Mouse (Mus musculus): ENCODE measurements around the gene Zfp992. TPM values are rescaled to one million over a fixed set of nuclear protein-coding genes. Genes with fewer than 3 reads are reported as not detected.
"Not testable (repeated sequence)": the region's sequence is repeated elsewhere in the genome, so short reads cannot be mapped to it uniquely, and the experiment has no call there.

The Zfp992 gene
- polyA plus RNA-seq, 1 experiment from 2014 or later = 0.84 TPM

DNA sequence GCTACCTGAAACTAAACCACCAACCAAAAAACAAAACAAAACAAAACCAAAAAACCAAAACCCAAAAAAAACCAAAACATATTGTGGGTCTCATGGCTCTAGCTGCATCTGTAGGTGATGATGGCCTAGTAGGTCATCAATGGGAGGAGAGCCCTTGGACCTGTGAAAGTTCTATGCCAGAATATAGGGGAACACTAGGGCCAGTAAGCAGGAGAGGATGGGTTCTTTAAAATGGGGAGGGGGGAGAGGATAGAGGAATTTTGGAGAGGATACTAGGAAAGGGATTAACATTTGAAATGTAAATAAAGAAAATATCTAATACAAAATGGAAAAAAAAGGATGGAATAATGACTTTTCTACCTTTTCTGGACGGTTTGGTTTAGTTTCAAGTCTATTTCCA, 67.7 kb downstream of the Zfp992 start:
- Histone ChIP-seq H3K9me3 (ENCODE audit: low read length) (peaks cover 34% of the 10 kb centered on the region), H3K27me3 (replicated peaks; ENCODE audit: insufficient read depth, low read length) (no peaks in the 10 kb centered on the region), H3K4me1 (ENCODE audit: insufficient read depth, low read depth, low read length) (no peaks in the 10 kb centered on the region), H3K9ac (replicated peaks; ENCODE audit: low read depth) (no peak overlapping the region), H3K27ac (ENCODE audit: low read length) (no peak overlapping the region), H3K36me3 (ENCODE audit: insufficient read depth, low read length) (no peaks in the 10 kb centered on the region), H3K4me2 (replicated peaks; ENCODE audit: low read depth, low read length) (no peak overlapping the region), H3K4me3 (ENCODE audit: low read depth, low read length) (no peak overlapping the region)
- 47% methylated on average over 1 of the region's 1 CpGs for WGBS
- TF ChIP-seq CTCF (IDR thresholded peaks at IDR 0.05) = no peak
- no peak for TF ChIP-seq EP300 (IDR thresholded peaks at IDR 0.05)
- no peak for DNase-seq (ENCODE audit: low spot score)
- no peak for ATAC-seq

DNA sequence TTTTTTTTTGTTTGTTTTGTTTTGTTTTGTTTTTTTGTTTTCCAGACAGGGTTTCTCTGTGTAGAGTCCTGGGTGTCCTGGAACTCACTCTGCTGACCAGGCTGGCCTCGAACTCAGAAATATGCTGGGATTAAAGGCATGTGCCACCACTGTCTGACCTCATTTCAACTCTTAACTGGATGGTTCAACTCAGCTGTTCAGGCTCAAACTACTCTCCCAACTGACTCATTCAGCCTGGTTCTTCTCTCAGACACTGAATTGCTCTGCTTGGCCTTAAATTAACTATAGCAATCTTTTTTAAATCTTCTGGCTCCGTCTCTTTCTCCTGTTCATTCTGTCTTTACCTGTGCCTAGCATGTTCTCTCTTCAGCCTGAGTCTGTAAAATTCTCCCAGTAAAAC, 68.3 kb downstream of the Zfp992 start:
- not testable (repeated sequence) for DNase-seq (ENCODE audit: low spot score); H3K9ac ChIP-seq (replicated peaks; ENCODE audit: low read depth); H3K4me2 ChIP-seq (replicated peaks; ENCODE audit: low read depth, low read length); H3K4me1 ChIP-seq (ENCODE audit: insufficient read depth, low read depth, low read length); H3K36me3 ChIP-seq (ENCODE audit: insufficient read depth, low read length); ATAC-seq; H3K27me3 ChIP-seq (replicated peaks; ENCODE audit: insufficient read depth, low read length); H3K27ac ChIP-seq (ENCODE audit: low read length); H3K4me3 ChIP-seq (ENCODE audit: low read depth, low read length)
- WGBS = 49% methylated on average over 2 of the region's 2 CpGs
- peaks cover 33% of the 10 kb centered on the region for H3K9me3 ChIP-seq (ENCODE audit: low read length)

Other genes with a start within 250 kb of the Zfp992 start
- gene Zfp981, start 53.0 kb downstream of the Zfp992 start, polyA plus RNA-seq (2015; fragmentation: Nextera tagmentation; extraction: Ambion mirVana) = not detected in 2 replicates
- 0.41 and 0.86 TPM in 2 replicates for gene Zfp993, start 161.9 kb downstream of the Zfp992 start, polyA plus RNA-seq (2015; fragmentation: Nextera tagmentation; extraction: Ambion mirVana)

Measured in lung, postnatal 0 days (tissue).